In the genomic region with DNA sequence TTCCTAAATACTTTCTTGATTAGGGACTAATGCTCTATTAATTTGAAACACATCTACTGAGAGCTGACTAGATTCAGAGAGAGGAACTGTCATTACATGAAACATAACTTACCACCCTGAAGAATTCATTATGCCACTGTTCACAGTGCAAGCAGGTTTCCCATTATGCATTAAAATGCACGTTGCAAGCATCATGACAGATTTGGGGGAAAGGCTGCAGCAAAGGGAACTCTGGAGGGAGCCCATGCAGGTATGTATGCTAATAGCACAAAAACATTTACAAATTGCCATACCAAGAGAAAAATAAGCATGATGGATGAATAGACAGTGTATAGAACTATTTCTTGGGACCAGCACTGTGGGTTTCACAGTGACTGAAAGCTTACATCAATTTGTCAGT, we compare ENCODE assay signal across 27 mouse cellular contexts.
DNase-seq lines count a peak whose midpoint lies in the region; ATAC-seq and TF ChIP-seq lines count a peak whose summit lies in the region.
"Had no signal": no experiment of that assay in that cellular context is flagged by ENCODE, and none has a peak within 500 bp of the region (broad histone marks: within the 10 kb centered on the region; RNA-seq: fewer than 3 reads in every experiment).

No protein-coding gene starts in this region.

- ATAC-seq in forebrain, embryonic 16.5 days, result 0 out of 2 replicates have a peak, but pooled peaks have one; percentile 20
- ATAC-seq in forebrain, embryonic 15.5 days (replicated peaks), result no peak
- no peak for ATAC-seq in hindbrain, postnatal 0 days
- no peak for ATAC-seq in hindbrain, embryonic 12.5 days (ENCODE audit: low FRiP score)
- ATAC-seq in midbrain, postnatal 0 days (ENCODE audit: low FRiP score), result no peak
- ATAC-seq in midbrain, embryonic 15.5 days (replicated peaks), result no peak
- ATAC-seq: intestine, embryonic 15.5 days; Patski had no signal

- peak; percentile 5 for DNase-seq in hindbrain, postnatal 0 days (ENCODE audit: low spot score)
- DNase-seq in midbrain, postnatal 0 days (ENCODE audit: low spot score), result peak; percentile 2
- DNase-seq: adrenal gland, postnatal 10 days; adrenal gland, postnatal 36 days; B cell, adult 2 months; cerebellum, adult 11 months; cerebellum, adult 2 months; cerebellum, adult 9-11 months; cerebellum, postnatal 25 days; gastrocnemius, postnatal 25 days; heart, adult 18-20 months; heart, postnatal 10 days; heart, postnatal 36 days; kidney, adult 11 months had no signal

- peaks cover 2% of the 10 kb centered on the region; the same call in 1 of the 2 replicates for H3K4me1 ChIP-seq in forebrain, embryonic 16.5 days (replicated peaks; ENCODE audit: control insufficient read depth, insufficient read depth, low read length)
- H3K4me1 ChIP-seq in forebrain, embryonic 15.5 days, result no peaks in the 10 kb centered on the region
- H3K4me1 ChIP-seq in hindbrain, postnatal 0 days (ENCODE audit: insufficient read depth, low read length), result no peaks in the 10 kb centered on the region
- H3K4me1 ChIP-seq in hindbrain, embryonic 12.5 days, result no peaks in the 10 kb centered on the region
- no peaks in the 10 kb centered on the region for H3K4me1 ChIP-seq in midbrain, postnatal 0 days (ENCODE audit: insufficient read depth, low read length)
- no peaks in the 10 kb centered on the region for H3K4me1 ChIP-seq in midbrain, embryonic 15.5 days
- H3K4me1 ChIP-seq: embryonic facial prominence, embryonic 12.5 days; embryonic facial prominence, embryonic 15.5 days; heart, embryonic 12.5 days; heart, embryonic 15.5 days; intestine, embryonic 15.5 days had no signal

- no peak for TF ChIP-seq CTCF in hindbrain, postnatal 0 days (IDR thresholded peaks at IDR 0.05; ENCODE audit: low read depth)
- no peak for TF ChIP-seq CTCF in midbrain, postnatal 0 days (IDR thresholded peaks at IDR 0.05)

- H3K4me2 ChIP-seq in forebrain, embryonic 16.5 days (ENCODE audit: low read length), result no peak overlapping the region
- H3K4me2 ChIP-seq in forebrain, embryonic 15.5 days (replicated peaks), result no peak overlapping the region
- no peak overlapping the region for H3K4me2 ChIP-seq in hindbrain, postnatal 0 days (ENCODE audit: low read depth, low read length)
- no peak overlapping the region for H3K4me2 ChIP-seq in hindbrain, embryonic 12.5 days (replicated peaks)
- no peak overlapping the region for H3K4me2 ChIP-seq in midbrain, postnatal 0 days (ENCODE audit: low read depth, low read length, poor library complexity, severe bottlenecking)
- H3K4me2 ChIP-seq in midbrain, embryonic 15.5 days, result no peak overlapping the region
- H3K4me2 ChIP-seq: embryonic facial prominence, embryonic 12.5 days; embryonic facial prominence, embryonic 15.5 days; heart, embryonic 12.5 days; heart, embryonic 15.5 days; hindbrain, embryonic 14.5 days; intestine, embryonic 15.5 days had no signal

- H3K9me3 ChIP-seq in forebrain, embryonic 16.5 days (ENCODE audit: control insufficient read depth, low read length), result no peaks in the 10 kb centered on the region
- no peaks in the 10 kb centered on the region for H3K9me3 ChIP-seq in forebrain, embryonic 15.5 days
- H3K9me3 ChIP-seq in hindbrain, postnatal 0 days (ENCODE audit: low read length), result no peaks in the 10 kb centered on the region
- H3K9me3 ChIP-seq in hindbrain, embryonic 12.5 days (replicated peaks), result no peaks in the 10 kb centered on the region
- H3K9me3 ChIP-seq in midbrain, postnatal 0 days (ENCODE audit: low read length), result no peaks in the 10 kb centered on the region
- no peaks in the 10 kb centered on the region for H3K9me3 ChIP-seq in midbrain, embryonic 15.5 days
- H3K9me3 ChIP-seq: embryonic facial prominence, embryonic 12.5 days; embryonic facial prominence, embryonic 15.5 days; G1E; heart, embryonic 12.5 days; heart, embryonic 15.5 days; intestine, embryonic 15.5 days had no signal

- no peaks in the 10 kb centered on the region for H3K27me3 ChIP-seq in forebrain, embryonic 16.5 days (replicated peaks; ENCODE audit: control insufficient read depth, insufficient read depth, low read length)
- no peaks in the 10 kb centered on the region for H3K27me3 ChIP-seq in forebrain, embryonic 15.5 days
- H3K27me3 ChIP-seq in hindbrain, postnatal 0 days (ENCODE audit: insufficient read depth, low read length), result no peaks in the 10 kb centered on the region
- no peaks in the 10 kb centered on the region for H3K27me3 ChIP-seq in hindbrain, embryonic 12.5 days
- no peaks in the 10 kb centered on the region for H3K27me3 ChIP-seq in midbrain, postnatal 0 days (ENCODE audit: insufficient read depth, low read length)
- H3K27me3 ChIP-seq in midbrain, embryonic 15.5 days (replicated peaks), result no peaks in the 10 kb centered on the region
- H3K27me3 ChIP-seq: CH12.LX; embryonic facial prominence, embryonic 12.5 days; embryonic facial prominence, embryonic 15.5 days; heart, embryonic 12.5 days; heart, embryonic 15.5 days; intestine, embryonic 15.5 days had no signal

- H3K36me3 ChIP-seq in forebrain, embryonic 16.5 days (ENCODE audit: control insufficient read depth, insufficient read depth), result no peaks in the 10 kb centered on the region
- H3K36me3 ChIP-seq in forebrain, embryonic 15.5 days, result no peaks in the 10 kb centered on the region
- H3K36me3 ChIP-seq in hindbrain, postnatal 0 days (ENCODE audit: insufficient read depth, low read length), result no peaks in the 10 kb centered on the region
- no peaks in the 10 kb centered on the region for H3K36me3 ChIP-seq in hindbrain, embryonic 12.5 days
- H3K36me3 ChIP-seq in midbrain, postnatal 0 days (ENCODE audit: insufficient read depth, low read length), result no peaks in the 10 kb centered on the region
- H3K36me3 ChIP-seq in midbrain, embryonic 15.5 days (replicated peaks), result no peaks in the 10 kb centered on the region
- H3K36me3 ChIP-seq: embryonic facial prominence, embryonic 12.5 days; embryonic facial prominence, embryonic 15.5 days; G1E; heart, embryonic 12.5 days; heart, embryonic 15.5 days; intestine, embryonic 15.5 days had no signal

- WGBS in forebrain, embryonic 16.5 days, result 12% methylated on average over 1 of the region's 1 CpGs
- WGBS in forebrain, embryonic 15.5 days, result 23% methylated on average over 1 of the region's 1 CpGs
- 30% methylated on average over 1 of the region's 1 CpGs for WGBS in hindbrain, postnatal 0 days
- WGBS in hindbrain, embryonic 12.5 days, result 48% methylated on average over 1 of the region's 1 CpGs
- WGBS in midbrain, postnatal 0 days, result 43% methylated on average over 1 of the region's 1 CpGs
- 30% methylated on average over 1 of the region's 1 CpGs for WGBS in midbrain, embryonic 15.5 days

- H3K4me3 ChIP-seq in forebrain, embryonic 16.5 days (replicated peaks; ENCODE audit: low read length), result no peak overlapping the region
- no peak overlapping the region for H3K4me3 ChIP-seq in forebrain, embryonic 15.5 days
- no peak overlapping the region for H3K4me3 ChIP-seq in hindbrain, postnatal 0 days (ENCODE audit: low read length)
- no peak overlapping the region for H3K4me3 ChIP-seq in hindbrain, embryonic 12.5 days
- H3K4me3 ChIP-seq in midbrain, postnatal 0 days (ENCODE audit: low read depth, low read length), result no peak overlapping the region
- H3K4me3 ChIP-seq in midbrain, embryonic 15.5 days, result no peak overlapping the region
- H3K4me3 ChIP-seq: embryonic facial prominence, embryonic 12.5 days; embryonic facial prominence, embryonic 15.5 days; heart, embryonic 12.5 days; heart, embryonic 15.5 days; intestine, embryonic 15.5 days had no signal

- no peak overlapping the region for H3K27ac ChIP-seq in forebrain, embryonic 16.5 days (ENCODE audit: low read length)
- H3K27ac ChIP-seq in forebrain, embryonic 15.5 days (replicated peaks), result no peak overlapping the region
- H3K27ac ChIP-seq in hindbrain, postnatal 0 days, result no peak overlapping the region
- H3K27ac ChIP-seq in hindbrain, embryonic 12.5 days, result no peak overlapping the region
- no peak overlapping the region for H3K27ac ChIP-seq in midbrain, postnatal 0 days (ENCODE audit: low read depth, low read length)
- H3K27ac ChIP-seq in midbrain, embryonic 15.5 days, result no peak overlapping the region
- H3K27ac ChIP-seq: embryonic facial prominence, embryonic 12.5 days; embryonic facial prominence, embryonic 15.5 days; heart, embryonic 15.5 days; hindbrain, embryonic 14.5 days; intestine, embryonic 15.5 days had no signal

- H3K9ac ChIP-seq in forebrain, embryonic 16.5 days (replicated peaks; ENCODE audit: low read depth, low read length), result no peak overlapping the region
- H3K9ac ChIP-seq in forebrain, embryonic 15.5 days (replicated peaks), result no peak overlapping the region
- no peak overlapping the region for H3K9ac ChIP-seq in hindbrain, postnatal 0 days (replicated peaks; ENCODE audit: low read length)
- no peak overlapping the region for H3K9ac ChIP-seq in hindbrain, embryonic 12.5 days
- H3K9ac ChIP-seq in midbrain, postnatal 0 days (replicated peaks; ENCODE audit: low read length, poor library complexity, severe bottlenecking), result no peak overlapping the region
- H3K9ac ChIP-seq in midbrain, embryonic 15.5 days, result no peak overlapping the region
- H3K9ac ChIP-seq: embryonic facial prominence, embryonic 12.5 days; embryonic facial prominence, embryonic 15.5 days; heart, embryonic 12.5 days; heart, embryonic 15.5 days; hindbrain, embryonic 14.5 days; intestine, embryonic 15.5 days had no signal
